Mouse (Mus musculus) brain, embryonic 14.5 days (tissue): Measurements from ENCODE around the gene Syk.

Source experiments
- CTCF ChIP-seq: fragments of 200-500 bp; IDR thresholded peaks from 2 replicates; pipeline ENCODE4 v1.5.1; 2012; ENCODE audit warnings: inconsistent platforms, mild to moderate bottlenecking, moderate library complexity, borderline replicate concordance; ENCODE audit not compliant: insufficient read depth, insufficient read length; ENCODE audit errors: extremely low read depth
- POLR2A ChIP-seq: fragments of 200-500 bp; IDR thresholded peaks from 2 replicates; pipeline ENCODE4 v1.6.1; 2012; ENCODE audit warnings: mild to moderate bottlenecking, inconsistent platforms, borderline replicate concordance; ENCODE audit not compliant: poor library complexity, insufficient read depth, insufficient read length, severe bottlenecking; ENCODE audit errors: extremely low read depth

GRCm38 (mm10) chr13:52597092-52597678, 14.2 kb downstream of the Syk start:
- TF ChIP-seq CTCF (no peak), POLR2A (no peak)
